Mouse (Mus musculus) yolk sac, embryonic 10.5 days (tissue): Measurements from ENCODE around the gene Arhgap30.
A peak's percentile ranks its signal among the peaks of the same experiment; 100 is the strongest.

Experiments used
- DNase-seq: peaks from one replicate; pipeline ENCODE4 v3.0.0-alpha.2; 2017; ENCODE audit warnings: low spot score

Gene Arhgap30

DNA sequence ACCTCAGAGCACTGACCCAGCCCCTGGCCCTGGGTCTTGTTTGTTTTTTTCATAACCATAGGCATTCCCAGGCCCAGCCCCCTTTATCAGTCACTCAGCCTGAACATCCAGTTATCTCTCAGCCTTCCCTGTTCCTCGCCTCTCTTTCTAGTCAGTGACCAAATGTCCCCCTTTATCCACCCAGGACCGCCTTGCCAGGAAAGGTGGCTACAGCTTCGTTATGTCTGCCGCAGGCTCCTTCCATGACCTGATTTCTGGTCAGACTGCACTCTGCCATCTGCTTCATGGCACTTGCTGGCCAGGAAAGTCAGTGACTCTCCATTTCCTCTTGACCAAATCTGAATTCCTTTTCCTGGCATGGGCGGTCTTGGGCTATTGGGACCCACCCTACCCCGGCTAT is 10.5 kb upstream of the Arhgap30 start:
- DNase-seq, result no peak

DNA sequence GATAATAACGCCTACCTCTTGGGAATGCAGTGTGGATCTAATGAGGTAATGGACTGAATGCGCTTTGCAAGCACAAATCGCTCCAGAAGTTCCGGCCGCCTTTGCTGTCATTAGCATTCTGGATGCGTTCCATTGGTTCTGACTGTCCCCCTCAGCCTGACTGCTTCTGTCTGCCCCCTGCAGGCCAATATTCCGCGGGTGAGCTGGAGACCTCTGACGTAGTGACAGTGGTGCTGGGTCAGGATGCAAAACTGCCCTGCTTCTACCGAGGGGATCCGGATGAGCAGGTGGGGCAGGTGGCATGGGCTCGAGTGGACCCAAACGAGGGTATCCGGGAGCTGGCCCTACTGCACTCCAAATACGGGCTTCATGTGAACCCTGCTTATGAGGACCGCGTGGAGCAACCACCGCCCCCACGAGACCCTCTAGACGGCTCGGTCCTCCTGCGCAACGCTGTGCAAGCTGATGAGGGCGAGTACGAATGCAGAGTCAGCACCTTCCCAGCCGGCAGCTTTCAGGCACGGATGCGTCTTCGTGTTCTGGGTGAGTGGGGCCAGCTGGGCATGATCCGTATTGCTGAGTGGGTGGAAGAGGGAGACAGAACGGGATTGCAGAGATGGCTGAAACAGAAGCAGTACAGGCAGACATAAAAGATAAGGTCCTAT is 8.7 kb upstream of the Arhgap30 start:
- peak; percentile 60 for DNase-seq

DNA sequence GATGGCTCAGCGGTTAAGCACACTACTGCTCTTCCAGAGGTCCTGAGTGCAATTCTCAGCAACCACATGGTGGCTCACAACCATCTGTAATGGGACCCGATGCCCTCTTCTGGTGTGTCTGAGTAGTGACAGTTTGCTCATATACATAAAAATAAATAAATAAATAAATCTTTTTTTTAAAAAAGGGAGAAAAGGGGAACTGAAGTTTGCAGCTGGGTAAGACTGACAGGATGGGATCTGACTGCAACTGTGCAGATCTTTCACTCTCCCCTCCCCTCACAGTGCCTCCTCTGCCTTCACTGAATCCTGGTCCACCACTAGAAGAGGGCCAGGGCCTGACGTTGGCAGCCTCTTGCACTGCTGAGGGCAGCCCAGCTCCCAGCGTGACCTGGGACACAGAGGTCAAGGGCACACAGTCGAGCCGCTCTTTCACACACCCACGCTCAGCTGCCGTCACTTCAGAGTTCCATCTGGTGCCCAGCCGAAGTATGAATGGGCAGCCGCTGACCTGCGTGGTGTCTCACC is 6.6 kb upstream of the Arhgap30 start:
- DNase-seq, result no peak

DNA sequence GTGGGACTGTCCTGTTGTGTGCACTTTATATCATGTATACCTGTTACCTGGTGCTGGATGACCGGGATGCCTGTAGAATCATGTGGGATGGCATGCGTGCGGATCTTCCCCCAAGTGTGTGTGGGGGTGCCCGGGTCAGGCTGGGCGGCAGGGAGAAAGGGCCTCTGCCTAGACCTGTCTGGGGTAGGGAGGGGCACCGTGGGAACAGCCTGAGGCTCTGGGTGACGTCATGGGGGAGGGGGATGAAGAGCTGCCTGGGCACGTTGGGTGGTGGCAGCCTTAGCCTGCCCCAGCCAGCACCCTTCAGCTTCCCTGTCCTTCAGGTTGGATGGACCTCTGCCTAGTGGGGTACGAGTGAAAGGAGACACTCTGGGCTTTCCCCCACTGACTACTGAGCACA is 4.4 kb upstream of the Arhgap30 start:
- no peak for DNase-seq

DNA sequence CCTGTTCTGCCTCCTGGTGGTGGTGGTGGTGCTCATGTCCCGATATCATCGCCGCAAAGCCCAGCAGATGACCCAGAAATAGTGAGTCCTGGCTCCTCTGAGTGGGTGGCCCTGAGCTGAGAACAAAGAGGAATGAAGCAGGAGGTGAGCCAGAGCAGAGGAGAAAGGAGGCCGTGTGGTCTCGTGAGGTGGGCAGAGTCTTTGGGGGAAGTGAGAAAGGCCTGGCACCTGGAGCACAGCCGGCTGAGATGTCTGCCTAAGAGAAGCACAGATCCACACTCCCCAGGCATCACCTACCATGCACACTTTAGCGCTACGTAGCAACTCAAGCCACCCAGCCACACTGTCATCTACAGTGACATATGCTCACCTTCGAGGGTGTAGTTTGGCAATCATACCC is 3.6 kb upstream of the Arhgap30 start:
- DNase-seq, result no peak

DNA sequence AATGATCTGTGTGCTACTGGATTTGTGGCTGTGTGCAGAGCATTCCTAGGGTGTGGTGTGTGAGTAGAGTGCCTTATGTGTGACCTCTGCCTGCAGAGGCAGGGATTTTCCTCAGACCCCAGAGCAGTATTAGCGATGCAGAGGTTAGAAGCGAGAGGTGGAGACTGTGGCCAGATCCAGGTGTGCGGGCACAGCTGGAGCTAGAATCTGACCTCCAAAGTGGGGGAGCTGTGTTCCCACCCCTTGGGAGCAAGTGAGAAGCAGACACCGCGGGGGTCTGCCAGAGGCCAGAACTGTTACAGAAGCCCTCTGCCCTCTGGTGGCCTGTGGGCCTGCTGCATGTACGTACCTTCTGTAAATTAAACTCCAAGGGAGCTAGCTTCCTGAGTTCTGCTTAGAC is 1.7 kb upstream of the Arhgap30 start:
- peak; percentile 24 for DNase-seq

DNA sequence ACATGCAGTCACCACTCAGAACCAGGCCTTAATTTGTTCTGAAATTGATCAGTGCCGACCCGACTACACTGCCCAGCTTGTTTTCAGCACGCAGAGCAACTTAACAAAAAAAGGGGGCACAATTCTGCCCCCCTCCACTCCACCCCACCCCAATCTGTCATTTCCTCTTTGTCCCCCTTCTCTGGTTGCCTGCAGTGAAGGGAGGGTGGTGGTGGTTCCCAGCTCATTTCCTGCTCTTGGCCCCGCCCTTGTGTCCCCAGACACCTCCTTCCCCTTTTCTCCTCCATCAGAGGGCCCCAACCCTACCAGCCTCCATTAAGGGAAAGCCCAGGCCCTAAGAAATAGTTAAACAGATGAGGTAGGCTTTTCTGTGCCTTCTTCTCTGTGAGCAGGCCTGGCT is 1.3 kb downstream of the Arhgap30 start:
- DNase-seq, result no peak

DNA sequence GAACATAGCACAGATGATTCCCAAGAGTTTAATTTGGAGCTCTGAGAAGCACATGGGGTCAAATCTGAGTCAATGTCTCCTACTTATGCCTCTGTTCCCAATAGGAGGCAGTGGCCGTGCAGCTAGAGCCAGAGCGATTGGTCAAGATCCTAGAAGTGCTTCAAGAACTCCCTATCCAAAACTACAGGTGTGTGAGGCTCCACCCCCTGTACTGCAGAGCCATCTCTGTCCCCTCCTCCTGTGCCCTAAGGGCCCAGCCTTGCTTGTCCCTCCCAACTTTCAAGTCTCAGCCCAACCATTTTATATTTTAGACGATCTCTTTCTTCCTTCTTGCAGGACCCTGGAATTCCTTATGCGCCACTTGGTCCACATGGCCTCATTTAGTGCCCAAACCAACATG is 13.1 kb downstream of the Arhgap30 start:
- DNase-seq, result no peak

DNA sequence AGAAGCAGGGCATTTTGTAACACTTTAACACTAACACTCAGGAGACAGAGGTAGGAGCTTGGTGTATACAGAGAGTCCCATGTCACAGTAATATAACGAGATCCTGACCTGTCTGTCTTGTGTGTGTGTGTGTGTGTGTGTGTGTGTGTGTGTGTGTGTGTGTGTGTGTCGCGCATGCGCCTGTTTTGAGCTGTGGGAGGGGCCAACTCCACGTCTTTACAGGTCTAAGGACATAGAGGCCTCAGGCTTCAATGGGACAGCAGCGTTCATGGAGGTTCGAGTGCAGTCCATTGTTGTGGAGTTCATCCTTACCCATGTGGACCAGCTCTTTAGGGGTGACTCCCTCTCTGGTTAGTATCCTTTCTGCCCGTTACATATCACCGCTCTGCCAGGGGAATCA is 14.2 kb downstream of the Arhgap30 start:
- DNase-seq, result no peak

DNA sequence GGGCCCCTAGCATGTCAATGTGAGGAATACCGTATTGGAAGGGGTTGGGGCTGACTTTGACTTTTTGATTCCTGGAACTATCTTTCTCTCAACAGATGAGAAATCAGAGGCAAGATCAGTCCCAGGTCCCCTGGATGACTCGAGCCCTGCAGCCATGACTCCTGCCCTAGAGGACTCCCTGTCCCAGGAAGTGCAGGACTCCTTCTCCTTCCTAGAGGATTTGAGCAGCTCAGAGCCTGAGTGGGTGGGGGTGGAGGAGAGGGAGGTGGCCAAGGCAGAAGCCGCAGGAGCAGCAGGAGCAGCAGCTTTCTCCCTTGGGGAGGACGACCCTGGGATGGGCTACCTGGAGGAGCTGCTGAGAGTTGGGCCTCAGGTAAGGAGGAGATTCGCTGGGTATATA is 18.5 kb downstream of the Arhgap30 start:
- no peak for DNase-seq

DNA sequence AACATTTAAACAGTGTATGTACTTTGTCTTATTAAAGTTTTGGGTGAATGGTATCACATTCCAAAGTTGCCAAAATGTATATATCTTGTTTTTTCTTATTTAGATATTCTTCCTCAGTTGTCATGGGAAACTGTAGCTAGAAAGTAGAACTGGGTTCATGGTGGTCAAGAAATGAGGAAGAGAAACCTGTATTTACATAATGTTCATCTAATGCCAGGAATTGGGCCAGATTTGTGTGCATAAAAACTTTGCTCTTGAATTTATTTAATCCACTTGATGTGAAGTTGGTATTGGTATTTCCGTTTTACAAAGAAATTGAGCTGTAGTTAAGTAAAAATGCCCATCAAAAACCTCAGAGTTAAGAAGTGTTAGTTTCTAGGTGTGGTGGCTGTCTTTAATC is 21.5 kb downstream of the Arhgap30 start:
- no peak for DNase-seq

DNA sequence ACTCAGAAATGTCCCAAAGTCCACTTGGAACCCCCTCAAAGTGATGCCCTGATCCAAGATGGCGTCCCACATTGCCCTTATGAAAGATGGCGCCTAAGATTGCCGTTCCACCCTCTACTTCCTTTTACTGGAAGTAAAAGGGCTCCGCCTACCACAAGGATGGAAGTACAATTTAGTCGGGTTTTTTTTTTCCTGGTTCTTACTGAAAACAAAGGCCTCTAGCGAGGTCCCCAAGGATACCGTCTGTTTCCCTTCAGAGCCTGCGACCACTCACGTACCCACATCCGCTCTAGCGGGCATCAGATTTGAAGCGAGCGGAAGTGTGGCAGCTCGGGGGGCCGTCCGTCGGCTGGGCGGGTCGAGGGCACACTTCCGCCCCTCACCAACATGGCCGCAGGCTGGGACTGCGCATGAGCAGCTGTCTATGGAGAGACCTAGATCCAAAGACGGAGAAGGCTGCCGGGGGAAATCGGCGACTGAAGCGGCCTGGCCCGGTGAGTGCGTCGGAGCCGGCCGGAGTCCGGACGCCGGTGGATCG is 22.3 kb downstream of the Arhgap30 start, which contains the start of gene Usf1:
Usf1 (plus strand) TSS at position 367 of the 538 bp plus-strand sequence.
- DNase-seq, result peak; percentile 96

DNA sequence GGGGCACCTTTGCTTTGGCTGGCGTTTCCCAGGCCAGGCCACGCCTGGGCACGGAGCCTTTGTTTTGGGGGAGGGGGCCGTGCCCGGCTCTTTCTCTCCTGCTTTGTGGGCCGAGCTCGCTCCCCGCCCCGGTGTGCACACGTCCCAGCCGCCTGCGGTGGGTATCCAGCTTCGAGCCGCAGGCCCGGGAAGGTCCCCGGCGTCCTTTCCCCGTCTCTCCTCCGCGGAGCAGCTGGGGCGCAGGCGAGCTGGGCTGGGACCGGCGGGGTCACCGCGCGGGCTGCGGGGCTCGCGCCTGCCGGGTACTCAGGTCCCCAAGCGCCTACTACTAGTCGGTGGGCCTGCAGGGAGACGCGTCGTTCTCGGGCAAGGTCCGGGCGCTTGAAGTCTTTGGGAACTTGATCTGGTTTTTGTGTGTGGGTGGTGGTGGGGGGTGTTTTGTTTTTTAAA is 22.8 kb downstream of the Arhgap30 start:
- DNase-seq, result no peak

DNA sequence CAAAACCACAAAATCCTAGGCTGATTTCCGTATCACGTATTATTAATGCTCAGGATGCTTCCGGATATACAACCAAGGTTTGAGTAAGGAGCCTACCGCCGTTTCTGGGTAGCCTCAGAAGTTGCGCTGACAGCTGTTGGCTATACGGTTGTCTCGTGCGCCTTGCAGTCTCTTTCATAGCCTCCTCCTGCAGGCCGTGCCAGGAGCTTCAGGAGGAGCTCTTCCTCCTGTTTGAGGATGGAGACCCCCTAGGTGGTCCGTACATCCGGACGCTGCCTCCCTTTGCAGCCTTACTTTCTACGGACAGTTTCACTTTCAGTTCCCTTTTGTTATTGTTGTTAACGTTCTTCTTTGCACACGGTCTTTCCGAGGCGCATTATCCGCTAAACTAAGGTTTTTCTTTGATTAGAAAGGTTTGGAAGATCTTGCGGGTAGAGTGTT is 23.3 kb downstream of the Arhgap30 start:
- peak; percentile 49 for DNase-seq

DNA sequence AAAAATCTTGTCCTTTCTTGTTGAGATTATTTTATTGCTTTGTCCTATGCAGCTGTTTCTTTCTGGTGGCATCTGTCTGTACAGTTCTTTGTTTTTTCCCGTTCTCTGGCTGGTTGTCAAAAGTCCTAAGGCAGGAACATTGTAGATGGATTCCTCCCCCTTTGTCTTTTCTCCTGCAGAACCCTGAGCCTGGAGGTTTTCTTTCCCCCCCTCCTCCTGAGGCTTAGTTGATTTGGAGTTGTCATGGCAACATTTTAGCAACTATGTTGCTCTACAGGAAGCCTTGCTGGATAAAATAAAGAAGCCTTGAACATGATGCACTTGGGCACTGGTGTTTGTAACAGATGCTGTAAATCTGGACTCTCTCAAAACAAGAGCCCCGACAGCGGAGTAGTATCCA is 23.7 kb downstream of the Arhgap30 start:
- no peak for DNase-seq

DNA sequence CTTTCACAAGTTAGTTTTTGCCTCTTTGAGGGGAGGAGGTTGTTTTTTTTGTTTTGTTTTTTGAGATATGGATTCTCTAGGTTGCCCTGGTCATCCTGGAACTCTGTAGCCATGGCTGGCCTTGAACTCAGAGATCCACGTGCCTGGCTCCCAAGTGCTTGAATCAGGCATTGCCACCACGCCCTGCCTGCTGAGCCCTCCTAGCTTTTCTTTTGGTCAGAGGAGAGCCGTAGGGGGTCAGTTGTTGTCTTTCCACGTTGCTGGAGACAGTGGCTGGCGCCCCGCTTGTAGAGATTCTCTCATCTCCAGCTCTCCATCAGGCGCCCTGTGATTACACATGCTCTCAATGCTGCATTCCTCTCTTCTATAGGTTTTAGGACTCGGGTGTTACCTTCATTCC is 24.9 kb downstream of the Arhgap30 start:
- no peak for DNase-seq

DNA sequence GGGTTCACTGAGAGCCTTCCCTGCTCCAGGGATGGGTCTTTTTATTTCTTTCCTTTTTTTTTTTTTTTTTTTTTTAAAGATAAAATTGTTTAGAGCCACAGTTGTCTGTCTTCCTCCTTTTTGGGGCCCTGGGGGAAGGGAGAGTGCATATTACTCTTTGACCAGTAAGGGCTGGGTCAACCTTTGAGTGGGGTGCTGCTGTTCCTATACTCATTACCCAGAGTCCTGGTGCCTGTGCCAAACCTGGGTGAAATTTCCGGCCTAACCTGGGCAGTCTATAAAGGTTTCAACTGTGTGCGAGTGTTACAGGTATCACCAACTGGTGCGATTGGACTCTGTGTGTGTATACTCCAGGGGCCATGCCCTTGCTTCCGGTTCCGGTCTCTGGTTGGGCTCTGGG is 29.9 kb downstream of the Arhgap30 start, which contains the start of gene Tstd1:
Tstd1 (plus strand) TSS at position 213 of the 400 bp plus-strand sequence.
- no peak for DNase-seq

DNA sequence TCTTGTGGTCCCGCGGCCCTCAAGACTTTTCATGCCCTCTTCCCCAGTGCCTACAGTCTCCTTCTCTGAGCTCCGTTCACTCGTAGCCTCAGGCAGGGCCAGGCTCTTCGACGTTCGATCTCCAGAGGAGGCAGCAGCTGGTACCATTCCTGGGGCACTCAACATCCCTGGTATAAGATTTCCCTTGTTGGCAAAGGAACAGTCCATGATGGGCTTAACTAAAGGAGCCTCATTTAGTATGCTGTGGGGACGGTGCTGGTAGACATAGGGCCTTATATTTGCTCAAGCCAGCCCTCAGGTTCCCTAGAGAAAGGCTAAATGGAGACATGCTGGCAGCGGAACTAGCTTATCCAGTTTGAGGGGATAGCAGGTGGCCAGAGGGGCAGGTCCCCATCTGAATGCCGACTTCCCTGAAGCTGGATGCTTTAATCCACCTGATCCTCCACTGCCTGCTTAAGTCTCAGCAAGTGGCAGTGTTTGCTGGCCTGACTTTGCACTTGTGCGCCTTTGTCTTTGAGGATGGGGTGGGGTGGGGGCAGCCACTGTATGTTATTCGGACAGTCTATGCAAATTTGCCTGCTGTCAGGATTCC is 30.6 kb downstream of the Arhgap30 start:
- DNase-seq, result no peak

DNA sequence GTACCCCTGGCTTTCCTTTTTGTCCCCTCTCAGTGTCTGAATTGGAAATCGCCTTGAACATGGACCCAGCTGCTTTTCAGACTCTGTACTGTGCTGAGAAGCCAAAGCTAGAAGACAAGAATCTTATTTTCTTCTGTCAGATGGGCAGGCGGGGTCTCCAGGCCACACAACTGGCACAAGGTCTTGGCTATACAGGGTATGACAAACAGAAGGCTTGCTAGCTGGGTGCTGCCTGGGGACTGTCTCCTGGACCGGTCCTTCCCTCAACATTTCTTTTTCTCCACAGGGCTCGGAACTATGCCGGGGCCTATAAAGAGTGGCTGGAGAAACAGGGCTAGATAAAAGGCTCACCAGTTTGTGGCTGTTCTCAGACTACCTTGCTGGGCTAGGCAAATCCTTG is 31.2 kb downstream of the Arhgap30 start:
- DNase-seq, result no peak

DNA sequence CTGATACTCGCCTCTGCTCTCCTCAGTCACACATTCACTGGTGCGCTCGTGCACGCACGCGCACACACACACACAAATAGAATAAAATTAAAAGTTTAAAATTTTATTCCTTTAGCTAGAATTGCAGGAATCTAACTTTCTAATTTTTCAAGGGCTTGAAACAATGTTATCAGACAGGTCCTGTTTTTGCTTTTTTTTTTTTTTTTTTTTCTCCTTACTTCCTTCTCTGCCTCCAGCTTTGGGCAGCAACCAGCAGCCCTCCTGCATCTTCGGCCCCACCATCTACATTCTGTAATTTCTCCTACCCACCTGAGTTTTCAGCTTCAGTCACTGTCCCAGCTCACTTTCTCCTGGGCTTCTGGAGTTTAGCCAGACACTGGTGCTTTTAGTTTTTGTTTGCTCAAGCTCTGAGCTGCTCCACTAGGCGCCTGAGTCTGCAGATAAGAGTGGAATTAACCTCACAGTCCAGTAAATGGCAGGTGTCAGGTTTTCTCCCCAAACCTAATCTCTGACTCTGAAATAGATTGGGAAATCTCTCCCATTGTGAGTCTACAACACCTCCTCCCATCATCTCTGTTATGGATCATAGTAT is 33.8 kb downstream of the Arhgap30 start:
- DNase-seq, result peak; percentile 33

DNA sequence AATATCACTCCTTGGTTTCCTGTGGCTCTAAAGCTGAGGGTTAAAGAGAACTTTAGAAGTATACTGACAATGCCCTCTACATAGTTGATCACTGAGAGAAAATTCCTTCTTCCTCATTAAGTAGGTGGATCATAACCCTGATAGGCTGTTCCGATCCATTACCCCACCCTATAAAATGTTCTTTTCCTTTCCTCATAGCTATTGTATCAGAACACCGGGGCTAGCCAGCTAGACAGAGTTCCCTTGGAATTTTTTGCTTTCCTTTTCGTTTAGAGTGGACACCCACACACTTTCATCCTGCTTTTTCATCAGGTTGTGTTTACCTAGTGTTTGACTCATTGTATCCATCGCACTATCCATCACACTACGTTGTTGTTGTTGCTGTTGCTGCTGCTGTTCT is 35.9 kb downstream of the Arhgap30 start:
- DNase-seq, result no peak

DNA sequence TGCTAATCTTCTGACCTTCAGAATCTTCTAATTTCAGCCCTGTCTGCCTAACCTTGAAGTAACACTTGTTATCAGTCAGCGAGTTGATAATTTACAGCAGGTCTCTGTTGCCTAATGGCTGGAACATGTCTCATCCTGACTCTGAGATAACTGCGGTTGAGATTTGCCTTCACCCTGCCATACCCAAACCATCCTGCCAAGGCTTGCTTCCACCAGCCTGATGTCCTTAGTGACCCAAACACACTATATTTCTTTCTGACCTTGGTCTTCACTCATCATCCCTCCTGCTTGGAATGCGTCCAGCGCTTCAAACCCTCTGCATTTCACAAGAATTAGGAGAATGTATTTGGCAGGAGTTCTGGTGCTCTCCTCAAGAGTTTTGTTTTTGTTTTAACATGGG is 36.4 kb downstream of the Arhgap30 start:
- peak; percentile 62 for DNase-seq

DNA sequence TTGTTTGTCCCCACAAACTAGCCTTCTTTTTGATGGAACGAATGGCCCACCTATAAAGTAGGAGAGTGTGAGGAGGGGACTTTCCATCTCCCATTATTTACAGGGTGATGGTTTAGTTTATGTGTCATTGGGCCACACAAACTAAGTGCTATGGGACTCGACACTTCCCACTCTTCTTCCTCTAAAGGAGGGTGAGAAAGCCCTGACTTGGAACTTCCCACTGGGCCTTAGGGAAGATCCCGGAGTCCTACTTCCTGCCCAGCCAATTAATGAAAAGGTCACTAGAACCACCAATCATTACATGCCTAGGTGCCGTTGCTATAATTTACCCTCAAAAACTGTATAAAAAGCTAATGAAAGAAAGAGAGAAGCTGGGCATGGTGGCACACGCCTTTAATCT is 43.4 kb downstream of the Arhgap30 start:
- no peak for DNase-seq
